Mouse (Mus musculus): ENCODE measurements at regions not wholly inside any gene's neighbourhood (a gene's known extent, or its start where the extent isn't known, plus 50 kb on each side); places are given as distances from the start of the nearest gene placed in this dataset.

- H3ac ChIP-seq (ENCODE audit: control insufficient read depth, insufficient read length, low read depth), result no peak overlapping the region
- no peak overlapping the region for H3K4me3 ChIP-seq (ENCODE audit: insufficient read depth, poor library complexity, severe bottlenecking)
- no peaks in the 10 kb centered on the region for H3K79me3 ChIP-seq (ENCODE audit: low read depth)
- H3K27me3 ChIP-seq (ENCODE audit: control insufficient read depth, insufficient read depth, insufficient read length), result no peaks in the 10 kb centered on the region
- H3K79me2 ChIP-seq (ENCODE audit: control insufficient read depth, insufficient read depth), result no peaks in the 10 kb centered on the region
- TF ChIP-seq USF1 (IDR thresholded peaks at IDR 0.05; ENCODE audit: low read depth), result no peak
- no peaks in the 10 kb centered on the region for H3K36me3 ChIP-seq (ENCODE audit: control insufficient read depth, insufficient read depth)
Measured at GRCm38 (mm10) chr19:60066183-60066582, 122.7 kb upstream of the Rab11fip2 start.

GRCm38 (mm10) chr19:60055121-60055874, 111.8 kb upstream of the Rab11fip2 start:
- Histone ChIP-seq H3K79me3 (ENCODE audit: low read depth) (no peaks in the 10 kb centered on the region), H3K27me3 (ENCODE audit: control insufficient read depth, insufficient read depth, insufficient read length) (no peaks in the 10 kb centered on the region), H3ac (ENCODE audit: control insufficient read depth, insufficient read length, low read depth) (no peak overlapping the region), H3K4me3 (ENCODE audit: insufficient read depth, poor library complexity, severe bottlenecking) (no peak overlapping the region), H3K79me2 (ENCODE audit: control insufficient read depth, insufficient read depth) (no peaks in the 10 kb centered on the region), H3K36me3 (ENCODE audit: control insufficient read depth, insufficient read depth) (no peaks in the 10 kb centered on the region)
- TF ChIP-seq FOSL1 (IDR thresholded peaks at IDR 0.05; ENCODE audit: insufficient read depth, low read length, poor library complexity, severe bottlenecking) (no peak), MYOG (IDR thresholded peaks at IDR 0.05; ENCODE audit: control insufficient read depth, extremely low read depth, insufficient read length) (no peak), MYOD1 (IDR thresholded peaks at IDR 0.05; ENCODE audit: control insufficient read depth, insufficient read length, low read depth) (no peak), MAX (IDR thresholded peaks at IDR 0.05) (no peak), CTCF (IDR thresholded peaks at IDR 0.05; ENCODE audit: control insufficient read depth, insufficient read depth, insufficient read length) (no peak), CEBPB (IDR thresholded peaks at IDR 0.05; ENCODE audit: low read depth) (no peak), USF1 (IDR thresholded peaks at IDR 0.05; ENCODE audit: low read depth) (no peak)

DNA sequence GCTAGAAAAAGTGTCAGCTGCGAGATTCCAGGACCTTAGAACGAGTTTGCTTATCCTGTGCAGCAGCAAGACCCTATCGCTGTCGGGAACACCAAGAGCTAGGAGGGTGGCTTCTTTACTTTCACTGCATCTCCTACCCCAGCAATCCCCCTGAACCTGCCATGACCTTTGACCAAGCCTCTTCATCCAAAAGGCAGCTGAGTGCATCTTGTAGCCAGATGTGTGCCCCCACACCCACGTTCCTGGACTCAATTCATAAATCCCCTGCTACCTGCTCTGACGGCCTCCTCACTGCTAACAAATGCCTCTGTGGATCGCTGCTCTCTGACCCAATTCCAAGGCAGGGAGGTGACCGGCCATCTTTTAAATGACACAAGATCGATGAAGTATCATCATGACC, 107.7 kb upstream of the Rab11fip2 start:
- Histone ChIP-seq H3K79me3 (ENCODE audit: low read depth) (no peaks in the 10 kb centered on the region), H3K27me3 (ENCODE audit: control insufficient read depth, insufficient read depth, insufficient read length) (no peaks in the 10 kb centered on the region), H3K36me3 (ENCODE audit: control insufficient read depth, insufficient read depth) (no peaks in the 10 kb centered on the region), H3ac (ENCODE audit: control insufficient read depth, insufficient read length, low read depth) (no peak overlapping the region), H3K79me2 (ENCODE audit: control insufficient read depth, insufficient read depth) (no peaks in the 10 kb centered on the region), H3K4me3 (ENCODE audit: insufficient read depth, poor library complexity, severe bottlenecking) (no peak overlapping the region)
- no peak for TF ChIP-seq MYOD1 (IDR thresholded peaks at IDR 0.05; ENCODE audit: control insufficient read depth, insufficient read length, low read depth)
- no peak for TF ChIP-seq CTCF (IDR thresholded peaks at IDR 0.05; ENCODE audit: control insufficient read depth, insufficient read depth, insufficient read length)
- TF ChIP-seq MYOG (IDR thresholded peaks at IDR 0.05; ENCODE audit: control insufficient read depth, extremely low read depth, insufficient read length), result no peak
- no peak for TF ChIP-seq FOSL1 (IDR thresholded peaks at IDR 0.05; ENCODE audit: insufficient read depth, low read length, poor library complexity, severe bottlenecking)
- no peak for TF ChIP-seq USF1 (IDR thresholded peaks at IDR 0.05; ENCODE audit: low read depth)
- no peak for TF ChIP-seq MAX (IDR thresholded peaks at IDR 0.05)
- TF ChIP-seq CEBPB (IDR thresholded peaks at IDR 0.05; ENCODE audit: low read depth), result no peak

DNA sequence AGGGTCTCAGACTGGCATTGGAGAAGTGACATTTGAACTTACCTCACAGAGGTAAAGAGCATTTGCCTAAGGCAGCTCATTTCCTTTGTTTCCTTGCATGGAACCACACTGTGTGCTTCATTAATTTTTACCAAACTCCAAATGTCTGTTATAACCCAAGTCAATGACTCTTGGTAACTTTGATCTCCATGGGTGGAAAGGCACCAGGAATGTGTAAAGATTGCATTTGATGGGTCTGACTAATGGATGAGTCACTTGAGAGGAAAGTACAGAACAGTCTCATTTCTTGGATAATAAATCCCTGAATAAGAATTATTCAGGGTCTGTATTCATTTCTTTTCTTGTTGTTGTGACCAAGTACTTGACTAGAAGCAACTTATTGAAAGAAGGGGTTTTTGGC, 97.3 kb upstream of the Rab11fip2 start:
- TF ChIP-seq USF1 (IDR thresholded peaks at IDR 0.05; ENCODE audit: low read depth) (peak; percentile 27), MYOG (IDR thresholded peaks at IDR 0.05; ENCODE audit: control insufficient read depth, extremely low read depth, insufficient read length) (no peak)
- no peaks in the 10 kb centered on the region for H3K27me3 ChIP-seq (ENCODE audit: control insufficient read depth, insufficient read depth, insufficient read length)

GRCm38 (mm10) chr19:60032667-60033066, 89.2 kb upstream of the Rab11fip2 start:
- Histone ChIP-seq H3K27me3 (ENCODE audit: control insufficient read depth, insufficient read depth, insufficient read length) (no peaks in the 10 kb centered on the region), H3K79me2 (ENCODE audit: control insufficient read depth, insufficient read depth) (no peaks in the 10 kb centered on the region), H3K79me3 (ENCODE audit: low read depth) (no peaks in the 10 kb centered on the region), H3K4me3 (ENCODE audit: insufficient read depth, poor library complexity, severe bottlenecking) (no peak overlapping the region), H3K36me3 (ENCODE audit: control insufficient read depth, insufficient read depth) (no peaks in the 10 kb centered on the region), H3ac (ENCODE audit: control insufficient read depth, insufficient read length, low read depth) (no peak overlapping the region)
- TF ChIP-seq FOSL1 (IDR thresholded peaks at IDR 0.05; ENCODE audit: insufficient read depth, low read length, poor library complexity, severe bottlenecking), result no peak
- no peak for TF ChIP-seq MYOG (IDR thresholded peaks at IDR 0.05; ENCODE audit: control insufficient read depth, extremely low read depth, insufficient read length)
- no peak for TF ChIP-seq MAX (IDR thresholded peaks at IDR 0.05)
- no peak for TF ChIP-seq MYOD1 (IDR thresholded peaks at IDR 0.05; ENCODE audit: control insufficient read depth, insufficient read length, low read depth)
- no peak for TF ChIP-seq CTCF (IDR thresholded peaks at IDR 0.05; ENCODE audit: control insufficient read depth, insufficient read depth, insufficient read length)
- no peak for TF ChIP-seq USF1 (IDR thresholded peaks at IDR 0.05; ENCODE audit: low read depth)
- no peak for TF ChIP-seq CEBPB (IDR thresholded peaks at IDR 0.05; ENCODE audit: low read depth)

More for the DNA sequence above, 97.3 kb upstream of the Rab11fip2 start:
- no peak overlapping the region for H3ac ChIP-seq (ENCODE audit: control insufficient read depth, insufficient read length, low read depth)
- no peaks in the 10 kb centered on the region for H3K79me3 ChIP-seq (ENCODE audit: low read depth)
- no peaks in the 10 kb centered on the region for H3K79me2 ChIP-seq (ENCODE audit: control insufficient read depth, insufficient read depth)
- H3K36me3 ChIP-seq (ENCODE audit: control insufficient read depth, insufficient read depth), result no peaks in the 10 kb centered on the region
- H3K4me3 ChIP-seq (ENCODE audit: insufficient read depth, poor library complexity, severe bottlenecking), result no peak overlapping the region

DNA sequence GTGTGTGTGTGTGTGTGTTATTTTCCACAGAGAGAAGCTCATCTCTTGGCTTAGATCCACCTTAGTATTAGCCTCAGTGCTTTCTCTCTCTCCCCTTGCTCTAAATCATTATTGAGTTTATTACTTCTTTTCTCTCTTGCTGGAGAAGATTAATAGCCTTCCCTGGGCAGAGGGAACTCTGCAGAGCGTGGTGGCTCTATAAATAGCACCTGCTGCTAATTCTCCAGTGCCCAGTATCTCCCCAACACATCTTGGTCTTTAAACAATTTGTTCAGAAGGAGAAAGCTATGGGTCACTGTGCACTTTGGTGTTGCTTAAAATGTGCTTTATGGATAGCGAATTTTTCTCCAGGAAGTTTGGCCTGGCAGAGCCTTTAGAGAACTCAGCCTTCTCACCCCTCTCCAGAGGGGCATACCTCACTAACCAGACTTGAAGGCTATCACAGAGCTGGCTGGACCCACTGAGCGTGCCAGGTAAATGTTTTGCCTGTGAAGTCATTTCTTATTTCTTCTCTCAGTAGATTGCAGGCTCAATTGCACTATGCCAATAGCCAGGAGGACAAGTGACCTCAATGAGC, 86.8 kb upstream of the Rab11fip2 start:
- Histone ChIP-seq H3ac (ENCODE audit: control insufficient read depth, insufficient read length, low read depth) (no peak overlapping the region), H3K36me3 (ENCODE audit: control insufficient read depth, insufficient read depth) (no peaks in the 10 kb centered on the region)

More for the DNA sequence above, 86.8 kb upstream of the Rab11fip2 start:
- Histone ChIP-seq H3K79me2 (ENCODE audit: control insufficient read depth, insufficient read depth) (no peaks in the 10 kb centered on the region), H3K4me3 (ENCODE audit: insufficient read depth, poor library complexity, severe bottlenecking) (no peak overlapping the region), H3K79me3 (ENCODE audit: low read depth) (no peaks in the 10 kb centered on the region), H3K27me3 (ENCODE audit: control insufficient read depth, insufficient read depth, insufficient read length) (no peaks in the 10 kb centered on the region)
- TF ChIP-seq CEBPB (IDR thresholded peaks at IDR 0.05; ENCODE audit: low read depth) (no peak), MYOG (IDR thresholded peaks at IDR 0.05; ENCODE audit: control insufficient read depth, extremely low read depth, insufficient read length) (no peak), FOSL1 (IDR thresholded peaks at IDR 0.05; ENCODE audit: insufficient read depth, low read length, poor library complexity, severe bottlenecking) (no peak), USF1 (IDR thresholded peaks at IDR 0.05; ENCODE audit: low read depth) (no peak), CTCF (IDR thresholded peaks at IDR 0.05; ENCODE audit: control insufficient read depth, insufficient read depth, insufficient read length) (no peak), MYOD1 (IDR thresholded peaks at IDR 0.05; ENCODE audit: control insufficient read depth, insufficient read length, low read depth) (no peak), MAX (IDR thresholded peaks at IDR 0.05) (no peak)
